Mouse (Mus musculus): ENCODE results near the gene Rgs3. TPM values are rescaled to one million over a fixed set of nuclear protein-coding genes. Genes with fewer than 3 reads are reported as not detected.

The Rgs3 gene
- total RNA-seq, 4 experiments from 2014 or later: 4.3 to 7.5 (median 5.9) TPM

GRCm38 (mm10) chr4:62720861-62721260 lies 161.2 kb downstream of the Rgs3 start:
- DNase-seq (ENCODE audit: low spot score in 2 of 2): no peak

- DNase-seq (ENCODE audit: low spot score in 2 of 2): no peak
Observed at GRCm38 (mm10) chr4:62722021-62722426, 162.4 kb downstream of the Rgs3 start.

- no peak for DNase-seq (ENCODE audit: low spot score in 2 of 2)
Observed at GRCm38 (mm10) chr4:62723795-62724194, 164.1 kb downstream of the Rgs3 start.

- DNase-seq (ENCODE audit: low spot score in 2 of 2): no peak
Observed at GRCm38 (mm10) chr4:62726282-62726937, 166.8 kb downstream of the Rgs3 start.

GRCm38 (mm10) chr4:62727541-62728303 lies 168.1 kb downstream of the Rgs3 start:
- DNase-seq (ENCODE audit: low spot score in 2 of 2): peak; percentile 73

GRCm38 (mm10) chr4:62728471-62728870 lies 168.8 kb downstream of the Rgs3 start:
- no peak for DNase-seq (ENCODE audit: low spot score in 2 of 2)

- DNase-seq (ENCODE audit: low spot score in 2 of 2): no peak
Observed at GRCm38 (mm10) chr4:62729191-62729590, 169.5 kb downstream of the Rgs3 start.

- DNase-seq (ENCODE audit: low spot score in 2 of 2): no peak
Observed at GRCm38 (mm10) chr4:62729941-62730340, 170.3 kb downstream of the Rgs3 start.

- no peak for DNase-seq (ENCODE audit: low spot score in 2 of 2)
Observed at GRCm38 (mm10) chr4:62730861-62731260, 171.2 kb downstream of the Rgs3 start.

- DNase-seq (ENCODE audit: low spot score in 2 of 2): peak in 1 of 2 experiments; percentile 58
Observed at GRCm38 (mm10) chr4:62731531-62732063, 171.9 kb downstream of the Rgs3 start.

GRCm38 (mm10) chr4:62732096-62732495 lies 172.4 kb downstream of the Rgs3 start:
- DNase-seq (ENCODE audit: low spot score in 2 of 2): no peak

GRCm38 (mm10) chr4:62732840-62733239 lies 173.2 kb downstream of the Rgs3 start:
- DNase-seq (ENCODE audit: low spot score in 2 of 2): no peak

GRCm38 (mm10) chr4:62733938-62734337 lies 174.3 kb downstream of the Rgs3 start:
- no peak for DNase-seq (ENCODE audit: low spot score in 2 of 2)

GRCm38 (mm10) chr4:62735291-62735690 lies 175.6 kb downstream of the Rgs3 start:
- DNase-seq (ENCODE audit: low spot score in 2 of 2): no peak

- no peak for DNase-seq (ENCODE audit: low spot score in 2 of 2)
Observed at GRCm38 (mm10) chr4:62735878-62736277, 176.2 kb downstream of the Rgs3 start.

- DNase-seq (ENCODE audit: low spot score in 2 of 2): peak in 1 of 2 experiments; percentile 65
Observed at GRCm38 (mm10) chr4:62736421-62736820, 176.8 kb downstream of the Rgs3 start.

GRCm38 (mm10) chr4:62736904-62737303 lies 177.3 kb downstream of the Rgs3 start:
- no peak for DNase-seq (ENCODE audit: low spot score in 2 of 2)

GRCm38 (mm10) chr4:62737983-62738695 lies 178.5 kb downstream of the Rgs3 start:
- no peak for DNase-seq (ENCODE audit: low spot score in 2 of 2)

GRCm38 (mm10) chr4:62738996-62739395 lies 179.3 kb downstream of the Rgs3 start:
- no peak for DNase-seq (ENCODE audit: low spot score in 2 of 2)

- DNase-seq (ENCODE audit: low spot score in 2 of 2): no peak
Observed at GRCm38 (mm10) chr4:62739591-62739990, 179.9 kb downstream of the Rgs3 start.

- no peak for DNase-seq (ENCODE audit: low spot score in 2 of 2)
Observed at GRCm38 (mm10) chr4:62740282-62741054, 180.8 kb downstream of the Rgs3 start.

Data from gastrocnemius, adult 8-10 months (tissue).